In genomic region chr13:63568306-63568705, GRCm38 (mm10) we compare ENCODE assay signal across 9 mouse cellular contexts. TPM values are rescaled to one million over a fixed set of nuclear protein-coding genes. Genes with fewer than 3 reads are reported as not detected.
DNase-seq lines count a peak whose midpoint lies in the region; ATAC-seq and TF ChIP-seq lines count a peak whose summit lies in the region.
"Had no signal": no experiment of that assay in that cellular context is flagged by ENCODE, and none has a peak within 500 bp of the region (broad histone marks: within the 10 kb centered on the region; RNA-seq: fewer than 3 reads in every experiment).

No protein-coding gene starts in this region.

- H3K4me1 ChIP-seq in heart, embryonic 11.5 days (ENCODE audit: control insufficient read depth, insufficient read depth, low read length), result peaks cover 13% of the 10 kb centered on the region; the same call in 1 of the 2 replicates
- H3K4me1 ChIP-seq in E14TG2a.4 (replicated peaks; ENCODE audit: low read depth, low read length), result peaks cover 57% of the 10 kb centered on the region
- peaks cover 27% of the 10 kb centered on the region for H3K4me1 ChIP-seq in forebrain, embryonic 14.5 days (ENCODE audit: control insufficient read depth, insufficient read depth, low read length)
- peaks cover 30% of the 10 kb centered on the region for H3K4me1 ChIP-seq in liver, postnatal 0 days (ENCODE audit: insufficient read depth)

- peak overlapping the region; percentile 99 for H3K4me2 ChIP-seq in heart, embryonic 11.5 days
- H3K4me2 ChIP-seq in forebrain, embryonic 14.5 days (ENCODE audit: low read length), result peak overlapping the region; percentile 98
- H3K4me2 ChIP-seq in liver, postnatal 0 days (ENCODE audit: low read depth, low read length), result peak overlapping the region; percentile 99

- 1% methylated on average over 14 of the region's 14 CpGs for WGBS in heart, embryonic 11.5 days (ENCODE audit: insufficient replicate concordance)
- WGBS in forebrain, embryonic 14.5 days, result under 1% methylated on average over 14 of the region's 14 CpGs
- under 1% methylated on average over 14 of the region's 14 CpGs for WGBS in liver, postnatal 0 days (ENCODE audit: insufficient replicate concordance)

- peaks cover 22% of the 10 kb centered on the region for H3K27me3 ChIP-seq in heart, embryonic 11.5 days (ENCODE audit: control insufficient read depth, insufficient read depth, low read length)
- peaks cover 42% of the 10 kb centered on the region for H3K27me3 ChIP-seq in E14TG2a.4 (ENCODE audit: insufficient read depth, low read length)
- H3K27me3 ChIP-seq in forebrain, embryonic 14.5 days (replicated peaks; ENCODE audit: control insufficient read depth, insufficient read depth, low read length), result peaks cover 30% of the 10 kb centered on the region
- H3K27me3 ChIP-seq in liver, postnatal 0 days (ENCODE audit: insufficient read depth, low read length), result peaks cover 37% of the 10 kb centered on the region
- H3K27me3 ChIP-seq: Patski had no signal

- DNase-seq in heart, adult 18-20 months, result no peak
- DNase-seq in forebrain, embryonic 14.5 days (ENCODE audit: low spot score), result no peak
- no peak for DNase-seq in liver, postnatal 0 days
- DNase-seq in thymus, postnatal 14 days, result no peak
- no peak for DNase-seq in MN1 (ENCODE audit: low spot score)

- no peak; the same call in 1 of the 2 replicates for TF ChIP-seq EP300 in liver, postnatal 0 days (IDR thresholded peaks at IDR 0.05; ENCODE audit: low read depth)

- no peak for ATAC-seq in heart, embryonic 11.5 days (replicated peaks; ENCODE audit: insufficient number of reproducible peaks, low FRiP score, low TSS enrichment)
- no peak for ATAC-seq in forebrain, embryonic 14.5 days
- ATAC-seq in liver, postnatal 0 days, result no peak
- ATAC-seq in inflammation-experienced regulatory T-cells, adult 6 months, result no peak

- H3K9me3 ChIP-seq in heart, embryonic 11.5 days (replicated peaks; ENCODE audit: control insufficient read depth, low read length), result no peaks in the 10 kb centered on the region
- no peaks in the 10 kb centered on the region for H3K9me3 ChIP-seq in E14TG2a.4 (ENCODE audit: low read length)
- no peaks in the 10 kb centered on the region for H3K9me3 ChIP-seq in forebrain, embryonic 14.5 days (replicated peaks; ENCODE audit: control insufficient read depth, low read length)
- H3K9me3 ChIP-seq in liver, postnatal 0 days (ENCODE audit: low read length), result no peaks in the 10 kb centered on the region

- H3K27ac ChIP-seq in heart, embryonic 11.5 days (ENCODE audit: low read depth, low read length), result peak overlapping the region; percentile 83
- H3K27ac ChIP-seq in forebrain, embryonic 14.5 days (ENCODE audit: low read depth, low read length), result peak overlapping the region; percentile 84; the same call in 1 of the 2 replicates
- H3K27ac ChIP-seq in liver, postnatal 0 days (ENCODE audit: low read depth), result peak overlapping the region; percentile 92

- peak overlapping the region; percentile 95 for H3K4me3 ChIP-seq in heart, embryonic 11.5 days (ENCODE audit: low read depth, low read length)
- H3K4me3 ChIP-seq in E14TG2a.4 (replicated peaks; ENCODE audit: low read length), result peak overlapping the region; percentile 81
- peak overlapping the region; percentile 85 for H3K4me3 ChIP-seq in forebrain, embryonic 14.5 days (ENCODE audit: low read depth, low read length)
- peak overlapping the region; percentile 83 for H3K4me3 ChIP-seq in liver, postnatal 0 days (ENCODE audit: low read depth, low read length)

- peak overlapping the region; percentile 75 for H3K9ac ChIP-seq in heart, embryonic 11.5 days (ENCODE audit: low read depth, low read length)
- H3K9ac ChIP-seq in forebrain, embryonic 14.5 days (ENCODE audit: low read length), result peak overlapping the region; percentile 54
- H3K9ac ChIP-seq in liver, postnatal 0 days (replicated peaks), result peak overlapping the region; percentile 66

- TF ChIP-seq CTCF in E14TG2a.4 (conservative IDR thresholded peaks at IDR 0.05; ENCODE audit: low read length), result no peak
- TF ChIP-seq CTCF in liver, postnatal 0 days (IDR thresholded peaks at IDR 0.05; ENCODE audit: low read depth), result no peak

- no peaks in the 10 kb centered on the region for H3K36me3 ChIP-seq in heart, embryonic 11.5 days (ENCODE audit: control insufficient read depth, insufficient read depth, low read length)
- peaks cover 9% of the 10 kb centered on the region for H3K36me3 ChIP-seq in E14TG2a.4 (ENCODE audit: insufficient read depth, low read length)
- no peaks in the 10 kb centered on the region for H3K36me3 ChIP-seq in forebrain, embryonic 14.5 days (ENCODE audit: control insufficient read depth, insufficient read depth, low read length)
- no peaks in the 10 kb centered on the region for H3K36me3 ChIP-seq in liver, postnatal 0 days (replicated peaks; ENCODE audit: insufficient read depth, low read length)

RNA-seq across cellular contexts. Expression of gene Ptch1, which starts 5.1 kb away (rescaled TPM):
- 7.4 and 11.8 TPM in 2 replicates for polyA plus RNA-seq in heart, embryonic 11.5 days (2014; fragmentation: Nextera tagmentation; extraction: Ambion mirVana)
- 10 to 100 TPM in 1 of 2 experiments, 1 to 10 TPM in 1; 9.8 to 10.1 TPM for total RNA-seq in heart, adult 18-20 months (2021)
- 9.7 and 11.3 TPM in 2 replicates for polyA plus RNA-seq in forebrain, embryonic 14.5 days (2014; fragmentation: Nextera tagmentation; extraction: Ambion mirVana)
- polyA plus RNA-seq in liver, postnatal 0 days (2015; fragmentation: Nextera tagmentation; extraction: Ambion mirVana), result 1.8 and 2.5 TPM in 2 replicates
- polyA plus RNA-seq in inflammation-experienced regulatory T-cells, adult 6 months (2017; shearing (Covaris generic)), result 10 to 100 TPM in 2 of 3 experiments, 1 to 10 TPM in 1; 9.5 to 13.2 (median 12.1) TPM
